Mouse (Mus musculus): ENCODE results near the gene Acer3.
A peak's percentile ranks its signal among the peaks of the same experiment; 100 is the strongest.

Gene Acer3

DNA sequence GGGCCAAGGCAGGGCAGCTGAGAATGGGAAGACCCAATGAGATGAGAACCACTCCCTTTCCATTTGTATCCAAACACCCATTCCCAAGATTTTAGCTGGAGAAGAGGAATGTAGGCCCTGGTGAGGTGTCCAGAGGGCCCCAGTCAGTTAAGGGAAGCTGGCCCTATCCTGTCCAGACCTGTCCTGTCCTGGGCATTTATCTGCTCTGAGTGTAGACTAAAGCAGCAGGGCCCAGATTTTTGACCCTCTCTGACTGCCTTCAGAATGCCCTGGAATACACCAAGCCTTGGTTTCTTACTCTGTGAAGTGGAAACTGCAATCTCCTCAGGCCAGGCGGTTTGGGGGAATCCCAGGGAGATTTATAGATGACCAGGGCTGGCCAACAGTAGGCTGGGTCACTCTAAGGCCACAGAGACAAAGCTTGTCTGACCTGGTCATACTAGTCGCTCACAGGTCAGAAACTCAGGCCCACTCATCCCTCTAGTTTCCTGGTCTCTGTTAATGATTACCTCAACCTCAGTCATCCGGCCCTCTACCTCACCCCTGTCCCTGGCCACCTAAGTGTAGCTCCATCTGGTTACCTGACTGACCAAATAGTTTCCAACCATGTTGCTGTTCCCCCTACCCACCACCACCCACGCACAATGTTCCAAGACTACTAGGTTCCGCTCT lies 142.3 kb downstream of the Acer3 start:
- no peak for DNase-seq (ENCODE audit: low spot score in 2 of 2)

- DNase-seq (ENCODE audit: low spot score in 2 of 2) = peak in 1 of 2 experiments; percentile 50
Measured at GRCm38 (mm10) chr7:98177929-98178559, 143.0 kb downstream of the Acer3 start, which contains the start of gene Capn5. Gene Capn5, minus strand, starts transcription at chr7:98178274.

- DNase-seq (ENCODE audit: low spot score in 2 of 2) = no peak
Measured at GRCm38 (mm10) chr7:98177566-98177928, 143.5 kb downstream of the Acer3 start.

DNA sequence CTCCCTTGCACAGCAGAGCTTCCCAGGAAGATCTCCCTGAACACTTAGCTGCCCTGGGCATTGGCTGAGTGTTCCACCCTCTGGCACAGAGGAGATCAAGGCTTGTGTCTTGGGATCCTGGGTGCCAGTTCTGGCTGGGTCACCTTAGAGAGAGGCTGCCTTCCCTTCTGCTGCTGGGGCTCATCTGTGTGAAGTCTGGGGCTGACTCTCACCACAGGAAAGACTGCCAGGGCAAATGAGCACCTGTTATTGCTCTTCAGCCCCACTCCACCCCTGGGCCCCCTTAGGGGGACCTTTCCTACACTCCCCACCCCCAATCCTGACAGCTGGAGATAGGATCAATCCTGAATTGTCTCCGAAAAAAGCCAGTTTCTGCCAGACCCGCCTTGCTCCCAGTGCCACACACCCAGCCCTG lies 143.9 kb downstream of the Acer3 start:
- no peak for DNase-seq (ENCODE audit: low spot score in 2 of 2)

DNA sequence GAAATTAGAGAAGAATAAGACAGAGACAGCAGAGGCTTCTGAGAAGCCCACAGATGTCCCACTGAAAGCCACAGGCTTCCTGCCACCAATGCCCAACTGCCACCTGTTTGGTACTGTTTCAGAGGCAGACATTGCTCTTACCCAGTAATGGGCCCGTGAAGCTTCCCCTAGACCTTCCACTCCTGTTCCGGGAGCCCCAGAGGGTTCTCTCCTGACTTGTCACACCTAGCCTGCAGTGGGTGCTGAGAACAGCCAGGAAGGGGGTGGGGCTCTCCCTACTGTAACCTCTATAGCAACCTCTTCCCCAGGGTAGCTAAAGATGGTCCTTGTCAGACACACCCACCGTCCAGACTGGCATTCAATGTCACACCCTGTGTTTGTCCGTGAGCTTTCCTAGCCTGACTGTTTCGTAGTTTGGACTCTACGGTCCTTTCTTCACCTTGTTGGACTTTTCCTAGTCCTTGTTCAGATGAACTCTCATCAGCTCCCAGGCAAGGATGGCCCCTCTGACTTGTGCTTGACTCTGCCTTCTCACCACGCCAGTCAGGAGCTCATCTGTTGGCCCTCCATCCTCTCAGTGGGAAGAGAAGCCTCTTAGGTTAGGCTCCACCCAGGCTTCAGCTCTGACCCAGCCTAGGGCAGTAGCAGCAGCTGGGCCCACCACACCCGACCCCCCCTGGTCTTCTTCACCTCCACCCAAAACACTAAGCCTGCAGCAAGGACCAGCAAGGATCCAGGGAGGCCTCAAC lies 144.5 kb downstream of the Acer3 start:
- DNase-seq (ENCODE audit: low spot score in 2 of 2) = no peak

- DNase-seq (ENCODE audit: low spot score in 2 of 2) = no peak
Measured at GRCm38 (mm10) chr7:98174883-98175755, 145.9 kb downstream of the Acer3 start.

DNA sequence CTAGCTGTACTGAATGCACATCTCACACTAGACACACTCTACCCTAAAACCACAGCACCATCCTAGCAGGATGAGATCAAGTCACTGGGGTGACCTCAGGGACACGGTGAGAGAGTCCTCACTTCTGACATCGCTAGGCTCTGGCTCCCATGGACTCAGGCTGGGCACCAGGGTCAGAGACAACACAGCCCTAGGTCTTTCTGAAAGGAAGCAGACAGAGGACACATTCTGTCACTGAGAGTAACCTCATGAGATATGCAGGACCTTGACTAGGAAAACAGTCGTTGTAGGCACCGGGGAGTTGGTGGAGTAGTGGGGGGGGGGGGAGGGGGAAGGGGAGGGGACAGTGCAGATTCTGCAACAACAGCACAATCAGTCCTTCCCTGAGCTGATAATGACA lies 147.6 kb downstream of the Acer3 start:
- DNase-seq (ENCODE audit: low spot score in 2 of 2) = no peak

DNA sequence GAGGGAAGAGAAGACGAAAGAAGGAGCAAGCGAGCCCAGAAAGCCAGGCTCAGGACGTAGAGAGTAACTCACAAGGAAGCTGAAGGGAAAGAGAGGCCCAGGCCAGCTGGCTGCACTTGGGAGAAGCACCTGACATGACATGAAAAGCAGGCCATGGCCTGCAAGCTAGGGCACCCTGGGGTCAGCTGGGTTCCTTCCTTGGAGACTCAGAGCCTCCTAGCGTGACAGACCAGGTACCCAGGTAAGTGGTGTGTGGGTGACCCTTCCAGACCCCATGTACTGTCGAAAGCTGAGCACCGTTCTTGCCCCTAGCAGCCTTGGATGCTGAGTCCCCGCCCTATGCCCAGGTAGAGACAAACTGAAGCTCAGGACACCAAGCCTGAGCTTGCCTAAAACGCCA lies 148.3 kb downstream of the Acer3 start:
- DNase-seq (ENCODE audit: low spot score in 2 of 2) = no peak

GRCm38 (mm10) chr7:98171141-98172073 lies 149.6 kb downstream of the Acer3 start:
- DNase-seq (ENCODE audit: low spot score in 2 of 2) = peak in 1 of 2 experiments; percentile 32

DNA sequence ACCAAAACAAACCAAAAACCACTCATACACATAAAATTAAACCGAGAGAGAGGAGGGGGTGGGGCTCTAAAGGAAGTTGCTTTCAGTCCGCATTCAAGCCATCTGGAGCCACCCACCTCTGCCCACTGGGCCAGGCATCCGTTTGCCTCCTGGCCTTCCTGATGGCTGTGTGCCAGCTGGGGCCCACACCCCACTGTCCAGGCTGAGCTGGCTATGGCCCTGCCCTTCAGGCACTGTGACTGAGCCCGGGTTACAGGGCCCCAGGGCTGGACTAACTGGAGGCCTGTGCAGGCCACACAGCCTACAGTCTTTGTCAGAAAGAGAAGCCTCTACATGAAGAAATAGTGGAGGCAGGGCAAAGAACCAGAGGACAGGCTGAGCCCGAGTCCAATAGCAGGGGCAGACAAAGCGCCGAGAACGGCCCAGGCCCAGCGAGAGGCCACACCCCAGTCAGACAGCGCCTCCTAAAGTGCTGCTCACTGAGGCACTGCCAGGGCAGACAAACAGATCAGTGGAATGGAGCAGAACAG lies 155.9 kb downstream of the Acer3 start:
- DNase-seq (ENCODE audit: low spot score in 2 of 2) = no peak

DNA sequence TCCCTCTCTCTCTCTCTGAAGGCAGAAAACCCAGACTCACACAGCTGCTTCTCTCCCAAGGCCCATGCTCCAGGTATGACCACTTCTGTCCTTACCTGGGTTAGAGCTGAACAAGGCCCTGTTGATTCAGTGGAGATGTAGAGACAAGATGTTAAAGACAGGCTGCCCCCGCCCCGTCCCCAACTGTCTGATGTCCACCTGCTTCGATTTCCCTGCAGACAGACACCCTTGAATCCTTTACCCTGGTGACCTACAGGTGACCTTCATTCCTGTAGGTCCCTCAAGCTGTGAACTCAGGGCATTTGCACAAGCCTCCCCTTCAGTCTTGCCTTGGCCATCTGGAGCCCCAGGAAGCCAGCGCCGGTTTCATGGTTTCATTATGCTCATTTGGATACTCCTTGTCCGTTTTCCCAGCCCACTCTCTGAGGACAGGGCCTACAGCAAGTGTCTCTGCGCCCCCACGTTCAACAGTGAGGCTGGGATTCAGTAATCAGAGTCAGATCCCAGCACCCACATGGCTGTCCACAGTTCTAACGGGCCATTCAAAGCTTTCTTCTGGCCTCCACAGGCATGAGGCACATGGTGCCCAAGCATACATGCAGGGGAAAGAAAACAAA lies 156.5 kb downstream of the Acer3 start:
- no peak for DNase-seq (ENCODE audit: low spot score in 2 of 2)

GRCm38 (mm10) chr7:98163700-98164099 lies 157.3 kb downstream of the Acer3 start:
- DNase-seq (ENCODE audit: low spot score in 2 of 2) = no peak

GRCm38 (mm10) chr7:98162239-98162638 lies 158.8 kb downstream of the Acer3 start:
- DNase-seq (ENCODE audit: low spot score in 2 of 2) = no peak

DNA sequence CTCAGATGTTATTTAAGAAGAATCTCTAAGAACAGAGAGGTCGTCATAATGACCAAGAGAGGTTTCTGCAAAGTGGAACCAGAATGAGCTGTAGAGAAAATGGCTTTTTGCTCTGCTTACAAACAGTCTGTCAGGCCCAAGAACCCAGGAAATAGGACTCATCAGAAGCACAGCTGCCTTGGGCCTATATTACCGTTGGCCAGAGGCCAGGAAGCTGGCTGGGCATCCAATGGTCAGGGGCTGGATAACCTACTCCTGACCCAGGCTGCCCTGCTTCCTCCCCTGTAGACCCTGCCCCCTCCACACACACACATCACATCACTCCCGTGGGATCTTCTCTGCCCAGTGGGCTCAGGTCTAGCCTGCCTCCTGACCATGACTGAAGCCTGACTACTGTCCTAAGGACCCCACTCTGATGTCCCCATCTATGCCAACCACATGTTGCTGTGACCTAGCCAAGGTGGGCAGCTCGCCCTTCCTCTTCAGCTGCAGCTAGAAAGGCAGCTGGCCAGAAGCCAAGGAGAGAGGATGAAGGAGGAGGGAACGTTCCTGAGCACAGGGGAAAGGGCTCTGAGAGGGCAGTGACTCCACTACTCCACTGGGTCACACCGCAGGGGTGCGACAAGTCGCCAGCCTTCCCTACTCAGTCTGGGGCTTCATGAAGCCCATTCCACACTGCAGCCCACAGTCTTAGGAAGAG lies 160.8 kb downstream of the Acer3 start:
- DNase-seq (ENCODE audit: low spot score in 2 of 2) = no peak

DNA sequence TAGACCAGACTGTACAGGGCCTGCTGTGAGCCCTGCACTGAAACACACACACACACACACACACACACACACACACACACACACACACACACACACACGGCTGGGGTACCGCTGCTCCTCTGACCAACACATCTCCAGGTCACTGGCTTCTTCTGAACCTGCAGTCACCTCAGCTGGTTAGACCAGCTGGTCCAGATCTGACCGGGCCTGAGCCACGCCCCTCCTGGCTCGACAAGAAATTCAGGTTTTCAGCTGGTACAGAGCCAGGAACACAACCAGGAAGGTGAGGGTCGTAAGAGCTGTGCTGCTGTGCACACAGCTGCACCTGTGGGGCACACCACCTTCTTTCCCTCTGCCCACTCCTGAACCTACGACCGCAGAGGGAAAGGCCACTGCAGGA lies 162.5 kb downstream of the Acer3 start:
- DNase-seq (ENCODE audit: low spot score in 2 of 2) = no peak

GRCm38 (mm10) chr7:98157636-98158332 lies 163.2 kb downstream of the Acer3 start:
- no peak for DNase-seq (ENCODE audit: low spot score in 2 of 2)

Measured in left cerebral cortex, adult 9 months (tissue).